ENCODE assay signal across 13 mouse cellular contexts in the genomic region with DNA sequence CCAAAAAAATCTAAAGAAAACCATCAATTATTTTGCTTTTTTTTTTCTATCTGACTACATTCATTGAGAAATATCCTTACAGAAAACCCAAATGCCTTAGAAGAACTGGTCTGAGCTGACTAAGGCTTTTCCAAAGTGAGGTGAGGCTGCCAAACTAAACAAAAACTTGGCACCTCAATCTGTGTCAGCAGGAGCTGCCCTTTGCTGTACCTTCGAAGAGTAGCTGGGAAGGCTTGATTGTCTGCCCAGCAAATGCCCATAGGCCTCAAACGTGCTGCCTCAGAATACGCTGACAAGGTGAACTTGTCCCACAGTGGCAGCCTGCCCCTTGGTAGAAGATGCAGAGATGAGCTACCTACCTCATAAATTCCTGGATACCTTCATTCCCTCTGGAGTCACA.
A peak's percentile ranks its signal among the peaks of the same experiment; 100 is the strongest.
DNase-seq lines count a peak whose midpoint lies in the region; ATAC-seq lines count a peak whose summit lies in the region.
"Had no signal": no experiment of that assay in that cellular context is flagged by ENCODE, and none has a peak within 500 bp of the region (broad histone marks: within the 10 kb centered on the region; RNA-seq: fewer than 3 reads in every experiment).

No protein-coding gene starts in this region.

- H3K27ac ChIP-seq in forebrain, embryonic 13.5 days = no peak overlapping the region; the same call in 1 of the 2 replicates
- no peak overlapping the region for H3K27ac ChIP-seq in forebrain, embryonic 10.5 days
- H3K27ac ChIP-seq: heart, embryonic 15.5 days; intestine, embryonic 15.5 days; lung, embryonic 15.5 days; stomach, embryonic 15.5 days had no signal

- no peaks in the 10 kb centered on the region for H3K9me3 ChIP-seq in forebrain, embryonic 13.5 days (replicated peaks)
- no peaks in the 10 kb centered on the region for H3K9me3 ChIP-seq in forebrain, embryonic 10.5 days
- H3K9me3 ChIP-seq: heart, embryonic 15.5 days; intestine, embryonic 15.5 days; lung, embryonic 15.5 days; stomach, embryonic 15.5 days had no signal

- H3K4me2 ChIP-seq in forebrain, embryonic 13.5 days = no peak overlapping the region
- H3K4me2 ChIP-seq: heart, embryonic 15.5 days; intestine, embryonic 15.5 days; lung, embryonic 15.5 days; stomach, embryonic 15.5 days had no signal

- no peak overlapping the region for H3K4me3 ChIP-seq in forebrain, embryonic 13.5 days
- no peak overlapping the region for H3K4me3 ChIP-seq in forebrain, embryonic 10.5 days
- H3K4me3 ChIP-seq: heart, embryonic 15.5 days; intestine, embryonic 15.5 days; lung, embryonic 15.5 days; stomach, embryonic 15.5 days had no signal

- H3K4me1 ChIP-seq in forebrain, embryonic 13.5 days = no peaks in the 10 kb centered on the region
- H3K4me1 ChIP-seq in forebrain, embryonic 10.5 days = peaks cover 3% of the 10 kb centered on the region
- H3K4me1 ChIP-seq: heart, embryonic 15.5 days; intestine, embryonic 15.5 days; lung, embryonic 15.5 days; stomach, embryonic 15.5 days had no signal

- ATAC-seq in forebrain, embryonic 13.5 days = 0 out of 2 replicates have a peak, but pooled peaks have one; percentile 27
- ATAC-seq in monocyte, adult 5-6 weeks (replicated peaks; ENCODE audit: insufficient number of reproducible peaks, low FRiP score, low TSS enrichment, poor library complexity, severe bottlenecking) = no peak
- ATAC-seq: intestine, embryonic 15.5 days had no signal

- 60% methylated on average over 3 of the region's 3 CpGs for WGBS in forebrain, embryonic 13.5 days
- 76% methylated on average over 3 of the region's 3 CpGs for WGBS in forebrain, embryonic 10.5 days

- DNase-seq in forebrain, embryonic 10.5 days (ENCODE audit: extremely low spot score, low spot score) = no peak
- peak; percentile 38 for DNase-seq in 3134 (ENCODE audit: extremely low read depth, insufficient read length, low spot score)
- peak; percentile 67 for DNase-seq in brain, adult 2 months (ENCODE audit: low read depth, low spot score)
- DNase-seq in gonadal fat pad, adult 2 months (ENCODE audit: low read depth) = peak; percentile 92
- no peak for DNase-seq in left cerebral cortex, postnatal 14 days (ENCODE audit: low spot score in 2 of 2)
- no peak for DNase-seq in frontal cortex, postnatal 14 days (ENCODE audit: low spot score in 2 of 2)
- DNase-seq: right cerebral cortex, adult 18-20 months had no signal

- no peaks in the 10 kb centered on the region for H3K36me3 ChIP-seq in forebrain, embryonic 13.5 days (ENCODE audit: poor library complexity, severe bottlenecking)
- no peaks in the 10 kb centered on the region for H3K36me3 ChIP-seq in forebrain, embryonic 10.5 days (replicated peaks)
- H3K36me3 ChIP-seq: heart, embryonic 15.5 days; intestine, embryonic 15.5 days; lung, embryonic 15.5 days; stomach, embryonic 15.5 days had no signal

- no peak overlapping the region for H3K9ac ChIP-seq in forebrain, embryonic 13.5 days
- H3K9ac ChIP-seq: heart, embryonic 15.5 days; intestine, embryonic 15.5 days; lung, embryonic 15.5 days; stomach, embryonic 15.5 days had no signal

- no peaks in the 10 kb centered on the region for H3K27me3 ChIP-seq in forebrain, embryonic 13.5 days
- no peaks in the 10 kb centered on the region for H3K27me3 ChIP-seq in forebrain, embryonic 10.5 days (ENCODE audit: poor library complexity, severe bottlenecking)
- H3K27me3 ChIP-seq: heart, embryonic 15.5 days; intestine, embryonic 15.5 days; lung, embryonic 15.5 days; stomach, embryonic 15.5 days had no signal

- intact Hi-C loops in left cerebral cortex, postnatal 14 days (cut with DNase I) = no loop called here

Comparison
In these comparisons a context has a peak if more than half of its experiments do, and no peak if none do; other contexts are left out.
1. DNase-seq: peak in 3134 (single experiment), brain, adult 2 months (single experiment) and gonadal fat pad, adult 2 months (single experiment); none in forebrain, embryonic 10.5 days (single experiment), left cerebral cortex, postnatal 14 days (0 of 2) and frontal cortex, postnatal 14 days (0 of 2).